Mouse (Mus musculus) kidney, postnatal 0 days (tissue): ENCODE data around the gene Mettl11b. TPM values are rescaled to one million over a fixed set of nuclear protein-coding genes. Genes with fewer than 3 reads are reported as not detected.
"Not testable (repeated sequence)": the region's sequence is repeated elsewhere in the genome, so short reads cannot be mapped to it uniquely, and the experiment has no call there.

Source experiments
- ATAC-seq: fragments of 200-750 bp; cut with Nextera tagmentation; replicated peaks from 2 replicates; pipeline ENCODE4 v1.8.0; 2017; ENCODE audit warnings: low read depth, moderate number of reproducible peaks, moderate TSS enrichment, moderate library complexity; ENCODE audit not compliant: low FRiP score
- DNase-seq: peaks from one replicate; pipeline ENCODE4 v3.0.0-alpha.2; 2016; ENCODE audit warnings: low spot score
- H3K27ac ChIP-seq: fragments of 300-500 bp; sonication (generic); 2 replicates; pipeline ENCODE4 v1.5.1; 2014; ENCODE audit warnings: mild to moderate bottlenecking
- H3K27me3 ChIP-seq: fragments of 300-500 bp; sonication (generic); 2 replicates; pipeline ENCODE4 v1.6.1; 2014; ENCODE audit warnings: low read length, mixed read lengths; ENCODE audit not compliant: insufficient read depth
- H3K36me3 ChIP-seq: fragments of 300-500 bp; sonication (generic); 2 replicates; pipeline ENCODE4 v1.6.1; 2014; ENCODE audit warnings: low read length, mixed read lengths; ENCODE audit not compliant: insufficient read depth
- H3K4me1 ChIP-seq: fragments of 300-500 bp; sonication (generic); replicated peaks from 2 replicates; pipeline ENCODE4 v1.6.1; 2014; ENCODE audit warnings: antibody characterized with exemption, low read length, mixed read lengths; ENCODE audit not compliant: insufficient read depth
- H3K4me2 ChIP-seq: fragments of 300-500 bp; sonication (generic); 2 replicates; pipeline ENCODE4 v1.6.1; 2014; ENCODE audit warnings: mild to moderate bottlenecking, low read length, moderate library complexity, mixed read lengths
- H3K4me3 ChIP-seq: fragments of 300-500 bp; sonication (generic); replicated peaks from 2 replicates; pipeline ENCODE4 v1.5.1; 2014; ENCODE audit warnings: low read depth, low read length
- H3K9ac ChIP-seq: fragments of 300-500 bp; sonication (generic); 2 replicates; pipeline ENCODE4 v1.6.1; 2014; ENCODE audit warnings: low read depth, low read length
- H3K9me3 ChIP-seq: fragments of 300-500 bp; sonication (generic); replicated peaks from 2 replicates; pipeline ENCODE4 v1.6.1; 2016; ENCODE audit warnings: low read length, inconsistent platforms, mixed read lengths
- CTCF ChIP-seq: IDR thresholded peaks from 2 replicates; pipeline ENCODE4 v1.5.1; 2016; ENCODE audit warnings: antibody characterized with exemption, low read depth, mild to moderate bottlenecking, moderate library complexity
- WGBS: fragments of 180-500 bp; shearing (Covaris S2); extraction: QIAGEN DNeasy Blood & Tissue Kit; methylation state at CpG from one replicate; pipeline ENCODE4 v1.1.7; 2014; 5-methylcytosine and 5-hydroxymethylcytosine counted together
- polyA plus RNA-seq: library from polyadenylated mRNA; unstranded; fragments of >200 nt; fragmentation: Nextera tagmentation; extraction: Ambion mirVana; gene quantifications from 2 replicates; pipeline ENCODE4 v1.2.1, GENCODE M21; 2015

Mettl11b gene
- 0.18 and 0.22 TPM in 2 replicates for polyA plus RNA-seq

DNA sequence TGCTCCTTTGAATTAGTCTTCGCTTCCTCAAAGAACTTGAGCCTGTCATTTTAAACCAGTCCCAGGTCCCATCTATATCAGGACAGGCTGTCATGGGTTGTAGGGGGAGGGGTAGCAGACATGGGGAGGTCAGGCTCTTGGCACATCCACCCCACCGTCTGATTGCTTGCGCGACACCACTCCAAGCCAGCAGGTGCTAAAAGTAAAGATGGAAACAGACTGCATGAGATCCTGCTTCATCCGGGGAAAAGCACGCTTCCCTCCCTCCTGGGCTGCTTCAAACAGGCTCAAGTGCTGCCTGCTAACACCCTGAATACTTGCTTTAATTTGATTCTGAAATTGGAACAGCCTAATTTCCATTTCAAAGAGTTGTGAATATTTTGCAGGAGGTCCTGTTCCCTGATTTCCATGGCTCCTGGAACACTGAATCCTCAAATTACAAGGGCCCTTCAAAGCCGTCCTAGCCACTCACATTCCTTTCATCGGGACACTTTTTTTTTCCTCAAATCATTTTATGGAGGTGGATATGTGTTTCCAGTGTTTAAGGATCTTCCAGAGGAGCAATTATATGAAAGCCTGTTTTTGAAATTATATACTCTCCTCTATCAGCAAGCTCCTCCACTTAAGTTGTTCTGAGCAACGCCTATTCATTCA lies at the start of gene Mettl11b:
TSS of gene Mettl11b (minus strand) at position 127 of the 654 bp plus-strand sequence.
- DNase-seq (no peak), ATAC-seq (no peak)
- TF ChIP-seq CTCF = no peak

DNA sequence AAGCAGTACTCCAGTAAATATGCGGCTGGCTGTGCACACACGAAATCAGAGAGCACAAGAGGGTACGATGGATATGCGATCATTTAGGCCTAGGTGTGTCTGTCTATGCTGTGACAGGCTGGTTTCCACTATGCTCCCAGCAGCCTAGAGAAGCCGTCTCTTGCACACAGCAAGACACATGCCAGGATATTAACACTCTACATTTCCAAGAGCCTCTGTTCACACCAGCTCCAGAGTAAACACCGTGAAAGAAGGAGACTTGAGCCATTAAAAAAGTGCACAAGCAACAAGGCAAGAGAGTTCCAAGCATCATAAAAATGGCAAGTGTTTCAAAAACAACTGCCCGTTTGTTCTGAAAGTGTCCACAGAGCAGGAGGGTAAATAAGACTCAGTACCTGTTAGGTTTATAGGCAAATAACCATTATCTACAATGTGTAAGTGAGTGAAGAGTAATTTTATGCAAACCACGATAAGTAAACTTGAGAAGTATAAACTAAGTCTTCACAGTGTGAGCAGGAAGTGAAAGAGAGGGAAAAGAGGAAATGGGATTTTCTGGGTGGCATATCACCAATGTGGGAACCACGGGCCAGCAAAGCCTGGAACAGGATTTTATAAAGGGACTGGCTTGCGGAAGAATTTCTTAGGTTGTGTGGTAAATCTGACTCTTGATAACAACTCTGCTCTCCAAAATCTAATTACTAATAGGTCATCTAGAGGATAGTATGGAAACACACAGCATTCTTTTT lies 32.6 kb upstream of the Mettl11b start:
- DNase-seq = no peak
- Histone ChIP-seq H3K9ac (no peak overlapping the region), H3K27me3 (no peaks in the 10 kb centered on the region), H3K36me3 (no peaks in the 10 kb centered on the region), H3K9me3 (no peaks in the 10 kb centered on the region), H3K4me3 (no peak overlapping the region), H3K4me1 (no peaks in the 10 kb centered on the region), H3K27ac (no peak overlapping the region), H3K4me2 (no peak overlapping the region)
- ATAC-seq = no peak
- TF ChIP-seq CTCF = no peak
- 67% methylated on average over 10 of the region's 10 CpGs for WGBS

More for the DNA sequence above, at the start of gene Mettl11b:
- no peaks in the 10 kb centered on the region for H3K27me3 ChIP-seq
- H3K4me3 ChIP-seq = no peak within 1 kb of the TSS
- no peaks in the 10 kb centered on the region for H3K4me1 ChIP-seq
- no peak within 1 kb of the TSS for H3K4me2 ChIP-seq
- H3K9me3 ChIP-seq = no peaks in the 10 kb centered on the region
- WGBS = 33% methylated on average over 9 of the region's 9 CpGs
- H3K36me3 ChIP-seq = no peaks in the 10 kb centered on the region
- no peak within 1 kb of the TSS for H3K9ac ChIP-seq
- no peak within 1 kb of the TSS for H3K27ac ChIP-seq

DNA sequence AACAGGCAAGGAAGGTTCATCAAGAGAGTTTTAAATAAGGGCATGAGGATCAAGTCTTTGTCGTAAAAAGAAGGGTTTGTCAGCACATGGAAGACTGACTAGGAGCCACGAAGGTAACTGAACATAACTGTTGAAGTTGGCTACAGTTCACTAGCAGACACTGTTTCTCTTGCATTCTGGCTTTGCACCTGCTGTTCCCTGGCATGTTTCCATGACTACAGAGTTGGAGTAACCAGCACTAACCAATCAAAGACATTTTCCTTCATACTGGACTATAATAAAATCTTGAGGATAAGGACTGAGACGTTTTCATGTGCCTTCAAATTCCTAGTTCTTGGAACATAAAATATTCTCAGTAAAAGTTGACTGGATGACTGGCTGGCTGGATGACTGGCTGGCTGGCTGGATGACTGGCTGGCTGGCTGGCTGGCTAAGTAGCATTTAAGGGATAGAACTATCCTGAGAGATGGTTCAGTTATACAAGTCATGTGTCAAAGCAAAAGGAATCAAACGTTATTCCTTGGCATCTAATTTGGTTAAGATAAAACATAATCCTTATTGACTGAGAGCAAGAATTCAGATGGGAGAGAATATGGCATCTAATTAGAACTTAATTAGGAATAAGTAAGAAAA lies 26.4 kb upstream of the Mettl11b start:
- DNase-seq (no peak), ATAC-seq (no peak)
- Histone ChIP-seq H3K9me3 (no peaks in the 10 kb centered on the region), H3K4me1 (no peaks in the 10 kb centered on the region), H3K27ac (no peak overlapping the region), H3K36me3 (no peaks in the 10 kb centered on the region), H3K4me2 (no peak overlapping the region), H3K27me3 (no peaks in the 10 kb centered on the region), H3K9ac (no peak overlapping the region), H3K4me3 (no peak overlapping the region)
- TF ChIP-seq CTCF = no peak
- 62% methylated on average over 4 of the region's 4 CpGs for WGBS

DNA sequence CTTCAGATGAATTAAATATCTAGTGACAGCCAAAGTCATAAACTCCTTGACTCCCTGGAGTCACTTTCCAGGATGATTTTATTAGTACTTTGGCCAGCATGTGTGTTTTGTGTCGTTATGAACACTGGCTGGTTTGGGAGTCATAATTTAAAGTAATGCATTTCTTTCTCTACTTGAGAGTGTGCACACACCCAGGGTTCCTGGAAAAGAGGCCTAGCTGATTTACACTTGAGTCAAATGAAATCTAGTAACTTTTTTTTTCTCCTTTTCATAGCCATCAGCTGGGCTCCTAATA lies 12.2 kb upstream of the Mettl11b start:
- Histone ChIP-seq H3K9ac (no peak overlapping the region), H3K4me1 (no peaks in the 10 kb centered on the region), H3K9me3 (no peaks in the 10 kb centered on the region), H3K4me3 (no peak overlapping the region), H3K36me3 (no peaks in the 10 kb centered on the region), H3K27ac (no peak overlapping the region), H3K4me2 (no peak overlapping the region), H3K27me3 (no peaks in the 10 kb centered on the region)
- TF ChIP-seq CTCF = no peak
- 16% methylated on average over 1 of the region's 1 CpGs for WGBS
- ATAC-seq = no peak; the same call in 1 of the 2 replicates
- peak; percentile 84 for DNase-seq

DNA sequence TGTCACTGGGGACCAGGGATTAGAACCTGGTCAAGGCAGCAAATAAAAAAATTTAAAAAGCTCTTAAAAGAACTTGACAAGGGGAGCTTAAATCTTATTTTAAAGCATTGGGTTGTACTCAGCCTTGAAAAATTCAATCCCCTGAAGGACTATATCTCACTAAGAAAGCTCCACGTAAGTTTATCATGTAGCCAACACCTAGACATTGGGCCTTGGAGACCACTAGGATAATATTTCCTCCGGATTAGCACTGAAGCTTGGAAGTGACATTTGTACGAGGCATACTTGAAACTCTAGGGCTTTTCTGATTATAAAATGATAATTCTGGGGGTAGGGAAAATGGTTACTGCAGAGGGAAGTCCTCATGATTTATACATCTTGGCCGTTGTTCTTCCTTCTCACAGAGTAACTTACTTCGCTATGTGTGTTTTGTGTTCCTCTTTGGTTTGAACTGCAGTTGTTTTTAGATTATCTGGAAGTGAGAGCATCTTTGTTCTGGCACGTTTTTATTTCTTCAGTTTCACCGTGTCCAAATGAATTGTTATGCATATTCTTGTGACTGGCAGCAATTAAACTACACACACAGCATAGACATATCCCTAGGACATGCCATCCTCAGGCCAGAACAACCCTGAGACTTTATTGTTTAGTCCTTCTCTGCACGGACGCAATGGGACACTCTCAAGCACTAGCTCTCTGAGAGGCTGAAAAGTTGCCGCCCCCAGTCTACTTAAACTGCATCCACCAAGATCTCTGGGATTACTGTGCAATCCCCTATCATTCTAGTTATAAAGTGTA lies 11.6 kb upstream of the Mettl11b start:
- no peak overlapping the region for H3K9ac ChIP-seq
- no peak overlapping the region for H3K4me2 ChIP-seq
- H3K4me1 ChIP-seq = no peaks in the 10 kb centered on the region
- DNase-seq (peak; percentile 30), ATAC-seq (no peak)
- no peaks in the 10 kb centered on the region for H3K9me3 ChIP-seq
- no peaks in the 10 kb centered on the region for H3K27me3 ChIP-seq
- no peak overlapping the region for H3K27ac ChIP-seq
- H3K36me3 ChIP-seq = no peaks in the 10 kb centered on the region
- WGBS = 54% methylated on average over 10 of the region's 10 CpGs
- TF ChIP-seq CTCF = no peak
- no peak overlapping the region for H3K4me3 ChIP-seq

DNA sequence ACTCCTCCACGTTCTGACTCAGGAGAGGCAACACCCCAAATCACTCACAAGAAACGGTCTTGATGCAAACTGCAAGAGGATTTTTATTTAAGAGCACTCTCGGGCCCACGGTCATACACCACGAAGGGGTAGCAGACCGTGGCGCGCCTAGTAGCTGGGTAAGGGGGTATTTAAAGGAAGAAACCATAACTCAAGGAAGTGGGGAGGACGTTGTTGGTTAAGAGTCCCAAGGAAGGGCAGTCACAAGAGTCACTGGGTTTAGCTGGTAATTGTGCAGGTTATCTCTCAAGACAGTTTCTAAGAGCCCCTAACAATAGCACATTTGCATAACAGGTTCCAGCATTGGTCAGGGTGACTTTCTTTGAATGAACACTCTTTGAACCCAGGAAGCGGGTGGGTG lies 6.1 kb upstream of the Mettl11b start:
- not testable (repeated sequence) for H3K4me2 ChIP-seq, H3K27ac ChIP-seq, H3K27me3 ChIP-seq, H3K4me3 ChIP-seq, ATAC-seq, DNase-seq, H3K4me1 ChIP-seq, H3K9me3 ChIP-seq, H3K9ac ChIP-seq, H3K36me3 ChIP-seq
- WGBS = 85% methylated on average over 10 of the region's 10 CpGs
